Mouse (Mus musculus) fibroblast of lung, adult 2 months (primary cell): ENCODE results near the gene Slc7a6os.
"Not testable (repeated sequence)": the region's sequence is repeated elsewhere in the genome, so short reads cannot be mapped to it uniquely, and the experiment has no call there.

Experiments
- DNase-seq: peaks from one replicate; pipeline ENCODE4 v3.0.0-alpha.2; 2011; ENCODE audit warnings: low read depth

The Slc7a6os gene

DNA sequence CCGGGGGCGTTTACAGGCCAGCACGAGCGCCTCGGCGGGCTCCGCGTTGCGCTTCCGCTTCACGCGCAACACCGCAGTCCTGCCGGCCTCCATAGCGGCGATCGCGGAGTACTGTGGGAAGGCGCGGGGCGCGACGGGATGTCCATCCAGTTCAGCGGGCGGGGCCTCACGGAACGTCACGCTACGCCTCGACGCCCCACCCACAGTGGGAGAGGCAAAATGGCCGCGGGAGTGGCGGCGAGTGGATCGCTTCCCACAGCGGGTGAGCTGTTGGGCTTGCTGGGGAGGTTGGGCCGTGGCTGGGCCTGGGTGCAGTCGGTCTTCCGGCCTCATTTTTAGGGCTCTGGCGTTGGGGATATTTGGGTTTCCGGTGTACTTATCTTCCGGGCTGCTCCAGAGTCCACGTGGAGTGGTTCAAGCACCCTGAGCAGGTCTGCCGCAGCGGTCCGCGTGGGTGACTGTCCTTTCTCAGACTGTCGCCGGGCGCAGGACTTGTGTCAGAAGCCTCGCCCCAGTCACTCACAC, at the start of gene Slc7a6os, which contains the start of gene Prmt7:
Gene Slc7a6os, minus strand, starts transcription at position 115 of the 525 bp plus-strand sequence.
Gene Prmt7, plus strand, starts transcription at position 116 of the 525 bp plus-strand sequence.
- DNase-seq, result peak; percentile 78

DNA sequence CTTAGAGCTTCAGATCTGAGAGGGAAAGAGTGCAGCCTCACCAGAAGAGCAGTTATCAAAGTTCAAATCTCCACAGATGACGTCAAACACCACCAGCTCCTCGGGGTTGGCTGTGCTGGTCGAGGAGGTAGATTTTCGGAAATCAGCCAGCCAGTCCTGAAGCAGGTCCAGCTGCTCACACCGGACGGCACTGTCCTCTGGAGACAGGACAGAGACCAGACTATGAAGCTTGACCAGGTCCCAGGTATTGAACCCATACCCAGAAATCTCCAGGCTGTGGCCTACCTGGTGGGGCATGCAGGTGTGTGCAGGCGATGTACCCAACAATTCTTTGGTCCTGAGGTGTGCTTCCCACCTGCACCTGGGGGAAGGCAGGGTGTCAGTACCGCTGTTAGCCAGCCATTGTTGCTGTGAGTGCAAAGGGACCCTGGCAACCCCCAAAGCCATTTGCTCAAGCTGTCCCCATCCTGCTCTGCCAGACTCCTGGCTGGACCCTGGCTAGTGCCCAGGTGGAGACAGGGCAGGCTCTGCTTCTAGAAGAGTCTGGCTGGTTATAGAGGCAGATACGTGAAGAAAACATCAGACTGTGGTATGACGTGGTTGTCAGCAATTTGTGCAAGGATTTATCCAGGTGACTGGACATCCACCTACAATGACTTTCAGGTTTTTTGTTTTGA, 49.0 kb upstream of the Slc7a6os start:
- no peak for DNase-seq

DNA sequence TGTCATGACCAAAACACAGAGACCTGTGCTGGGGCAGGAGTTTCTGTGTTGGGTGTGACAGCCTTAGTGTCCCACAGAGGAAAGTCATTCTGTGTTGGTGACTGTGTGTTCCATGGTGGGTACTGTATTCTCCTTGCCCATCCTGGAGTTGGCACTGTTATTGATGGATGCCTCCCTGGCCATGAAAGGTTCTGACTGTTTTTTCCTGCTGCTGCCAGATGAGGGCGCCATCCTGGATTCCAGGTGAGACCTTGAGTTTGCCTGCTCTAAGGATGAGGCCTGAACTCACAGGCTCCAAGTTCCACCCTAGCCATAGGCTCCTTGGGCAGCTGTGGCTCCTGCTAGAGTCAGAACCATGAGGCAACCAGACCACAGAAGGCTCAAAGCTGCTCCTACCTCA, 47.4 kb upstream of the Slc7a6os start:
- no peak for DNase-seq

GRCm38 (mm10) chr8:106250186-106250585, 39.5 kb upstream of the Slc7a6os start:
- DNase-seq, result no peak

- no peak for DNase-seq
Measured at GRCm38 (mm10) chr8:106237106-106237505, 26.4 kb upstream of the Slc7a6os start.

DNA sequence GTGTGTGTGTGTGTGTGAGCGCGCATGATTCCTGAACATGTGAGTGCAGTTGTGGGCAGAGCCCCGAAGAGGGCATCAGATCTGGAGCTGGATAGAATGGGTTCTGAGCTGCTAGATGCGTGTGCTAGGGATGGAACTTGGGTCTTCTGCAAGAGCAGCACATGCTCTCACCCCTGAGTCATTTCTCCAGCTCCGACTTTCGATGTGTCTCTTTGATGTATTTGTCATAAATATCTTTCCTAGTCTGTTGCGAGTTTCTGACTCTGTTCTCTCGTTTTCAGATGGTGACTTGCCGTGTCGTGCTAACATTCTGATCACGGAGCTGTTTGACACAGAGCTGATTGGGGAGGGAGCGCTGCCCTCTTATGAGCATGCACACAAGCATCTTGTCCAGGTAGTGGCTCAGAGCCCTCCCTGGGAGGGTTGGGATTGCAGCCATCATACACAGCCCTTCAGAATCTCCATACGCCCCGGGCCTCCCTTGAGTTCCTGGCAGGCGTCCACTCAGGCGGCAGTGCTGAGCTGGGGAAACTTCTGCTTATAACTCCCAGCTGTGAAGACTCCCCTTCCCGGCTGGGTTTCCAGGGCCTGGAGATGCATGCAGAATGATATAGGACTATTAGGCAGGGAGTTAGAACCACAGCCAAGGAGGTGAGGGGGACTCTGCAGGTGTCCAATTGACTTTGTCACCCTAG, 24.0 kb upstream of the Slc7a6os start:
- DNase-seq, result no peak

- DNase-seq, result no peak
Measured at GRCm38 (mm10) chr8:106232751-106233150, 22.0 kb upstream of the Slc7a6os start.

- no peak for DNase-seq
Measured at GRCm38 (mm10) chr8:106231536-106231935, 20.8 kb upstream of the Slc7a6os start.

DNA sequence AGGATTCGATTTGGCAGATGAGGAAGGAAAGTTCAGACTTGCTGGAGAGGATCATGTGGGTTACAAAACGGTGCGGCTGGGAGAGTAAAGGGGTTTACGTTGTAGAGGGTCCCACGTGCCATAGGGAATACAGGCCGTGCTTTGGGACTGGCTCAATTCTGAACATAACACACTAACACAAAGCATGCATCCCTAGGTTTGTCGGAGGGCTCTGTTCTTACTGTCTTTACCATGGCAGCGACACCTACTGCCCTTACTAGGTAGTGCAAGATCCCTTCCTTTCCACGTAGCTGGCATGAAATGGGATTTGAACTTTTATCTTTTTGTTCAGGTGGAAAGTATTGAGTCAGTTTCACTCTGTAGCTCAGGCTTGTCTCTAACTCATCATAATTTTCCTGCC, 15.9 kb upstream of the Slc7a6os start:
- DNase-seq, result no peak

DNA sequence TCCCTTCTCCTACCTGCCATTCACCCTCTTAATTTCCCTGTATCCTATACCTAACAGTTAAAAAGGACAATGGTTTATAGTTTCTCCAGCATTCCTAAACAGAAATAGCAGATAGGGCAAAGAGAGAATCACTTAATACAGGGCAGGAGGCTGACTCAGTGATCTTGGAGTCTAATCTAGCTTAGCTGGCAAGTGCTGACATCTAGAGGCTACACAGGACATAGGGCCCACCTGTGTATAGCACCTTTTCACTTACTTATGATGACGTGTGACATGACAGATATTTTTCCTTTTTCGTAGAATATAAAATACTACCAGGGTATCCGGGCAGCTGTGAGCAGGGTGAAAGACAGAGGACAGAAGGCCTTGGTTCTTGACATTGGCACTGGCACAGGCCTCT, 8.9 kb upstream of the Slc7a6os start:
- DNase-seq, result no peak

DNA sequence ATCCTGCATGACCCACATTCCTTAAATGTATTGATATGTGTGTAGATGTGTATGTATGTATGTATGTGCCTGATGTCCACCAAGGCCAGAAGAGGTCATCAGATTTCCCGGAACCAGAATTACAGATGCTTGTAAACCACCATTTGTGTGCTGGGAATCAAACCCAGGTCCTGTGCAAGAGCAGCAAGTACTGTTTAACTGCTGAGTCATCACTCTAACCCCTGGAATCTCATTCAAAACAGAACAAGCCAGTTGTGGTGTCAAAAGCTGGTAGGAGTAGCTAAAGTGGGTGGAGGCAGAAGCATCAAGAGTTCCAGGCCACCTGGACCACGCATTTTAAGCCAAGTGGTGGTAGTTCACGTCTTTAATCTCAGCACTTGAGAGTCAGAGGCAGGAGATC, 3.2 kb upstream of the Slc7a6os start:
- no peak for DNase-seq

- DNase-seq, result no peak
Measured at GRCm38 (mm10) chr8:106211421-106211820, 686 bp upstream of the Slc7a6os start.

DNA sequence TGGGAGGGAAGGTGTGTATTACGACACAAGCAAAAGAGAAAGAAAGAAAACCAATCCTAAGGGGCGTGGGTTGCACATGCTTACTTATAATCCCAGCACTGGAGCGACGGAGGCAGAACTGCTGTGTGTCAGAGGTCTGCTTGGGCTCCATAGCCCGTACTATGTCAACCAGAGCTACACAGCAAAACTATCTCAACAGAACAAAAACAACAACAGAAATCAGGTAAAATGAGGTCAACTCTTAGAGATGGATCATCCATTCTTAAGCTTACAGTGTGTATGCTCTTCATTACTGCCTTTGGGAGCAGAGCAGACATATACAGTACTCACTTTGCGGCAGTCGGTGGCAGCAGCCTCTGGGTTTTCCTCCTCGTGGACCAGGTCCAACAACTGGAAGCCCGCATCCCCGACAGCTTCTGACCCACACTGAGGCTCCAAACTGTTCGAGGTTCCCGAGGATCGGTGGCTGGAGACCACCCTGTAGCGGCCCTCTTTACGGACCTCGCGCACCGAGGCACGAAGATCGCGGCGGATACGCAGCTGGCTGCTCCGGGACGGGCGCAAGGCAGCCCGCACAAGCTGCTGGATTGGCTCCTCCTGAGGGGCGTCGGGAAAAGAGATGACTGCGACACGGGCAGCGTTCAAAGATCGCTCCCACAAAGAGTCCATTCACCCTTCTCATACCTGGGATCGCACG, 552 bp downstream of the Slc7a6os start:
- DNase-seq, result peak; percentile 15

GRCm38 (mm10) chr8:106199596-106199995, 11.1 kb downstream of the Slc7a6os start:
- DNase-seq, result not testable (repeated sequence)

DNA sequence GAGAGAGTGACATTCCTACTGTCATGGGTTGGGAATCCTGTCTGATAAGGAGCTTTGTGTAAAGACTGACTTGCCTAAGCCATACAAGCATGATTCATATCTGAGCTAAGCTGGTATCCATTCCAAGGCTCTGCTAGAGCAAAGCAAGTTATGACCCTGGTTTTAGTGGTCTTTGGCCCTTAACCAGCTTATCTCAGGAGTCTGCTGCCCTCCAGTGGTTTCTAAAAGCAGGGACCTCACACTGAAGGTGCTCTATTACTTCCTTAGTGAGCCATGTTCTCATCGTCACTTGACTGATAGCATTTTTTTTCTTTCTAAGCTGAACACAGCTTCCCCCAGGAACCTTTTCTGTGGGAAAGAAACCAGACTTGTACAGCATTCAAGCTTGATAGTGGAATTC, 12.0 kb downstream of the Slc7a6os start:
- peak; percentile 49 for DNase-seq

DNA sequence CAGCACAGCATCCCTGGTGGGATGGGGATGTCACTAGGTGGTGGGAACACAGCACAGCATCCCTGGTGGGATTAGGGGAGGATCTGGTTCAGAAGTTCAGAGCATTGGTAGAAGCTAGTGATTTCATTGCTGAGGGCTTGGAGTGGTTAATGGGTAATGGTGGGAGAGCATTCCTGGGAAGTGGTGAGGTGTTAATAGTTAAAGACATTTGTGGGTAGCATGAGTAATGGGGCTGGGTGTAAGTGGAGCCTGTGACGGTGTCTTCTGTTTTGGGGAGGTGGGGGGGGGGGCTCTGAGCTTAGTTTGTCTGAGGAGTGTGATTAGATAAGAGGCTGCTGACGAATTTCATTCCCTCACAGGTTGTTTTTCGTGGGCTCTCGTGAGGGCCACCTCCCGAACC, 16.7 kb downstream of the Slc7a6os start:
- no peak for DNase-seq

GRCm38 (mm10) chr8:106193162-106193561, 17.6 kb downstream of the Slc7a6os start:
- DNase-seq, result no peak

DNA sequence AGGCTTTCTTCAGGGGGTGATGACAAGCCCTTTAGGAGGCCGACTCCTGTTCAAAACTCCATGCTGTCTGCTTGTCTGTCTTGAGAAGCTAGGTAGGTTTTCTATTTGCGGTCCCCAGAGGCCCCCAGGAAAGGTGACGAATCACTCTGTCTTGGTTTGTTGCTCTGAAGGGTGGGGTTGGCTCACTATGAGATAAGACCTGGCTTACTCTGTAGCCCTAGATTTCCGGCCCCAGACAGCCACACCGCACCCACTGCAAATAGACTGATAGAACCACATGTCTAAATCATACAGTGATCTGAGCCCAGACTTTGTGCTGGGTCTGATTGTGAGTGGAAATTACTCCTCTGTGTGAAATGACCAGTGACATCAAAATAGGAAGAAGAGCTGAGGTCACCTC, 19.1 kb downstream of the Slc7a6os start:
- no peak for DNase-seq

- DNase-seq, result no peak
Measured at GRCm38 (mm10) chr8:106189162-106189561, 21.6 kb downstream of the Slc7a6os start.

- DNase-seq, result no peak
Measured at GRCm38 (mm10) chr8:106186394-106186793, 24.3 kb downstream of the Slc7a6os start.

DNA sequence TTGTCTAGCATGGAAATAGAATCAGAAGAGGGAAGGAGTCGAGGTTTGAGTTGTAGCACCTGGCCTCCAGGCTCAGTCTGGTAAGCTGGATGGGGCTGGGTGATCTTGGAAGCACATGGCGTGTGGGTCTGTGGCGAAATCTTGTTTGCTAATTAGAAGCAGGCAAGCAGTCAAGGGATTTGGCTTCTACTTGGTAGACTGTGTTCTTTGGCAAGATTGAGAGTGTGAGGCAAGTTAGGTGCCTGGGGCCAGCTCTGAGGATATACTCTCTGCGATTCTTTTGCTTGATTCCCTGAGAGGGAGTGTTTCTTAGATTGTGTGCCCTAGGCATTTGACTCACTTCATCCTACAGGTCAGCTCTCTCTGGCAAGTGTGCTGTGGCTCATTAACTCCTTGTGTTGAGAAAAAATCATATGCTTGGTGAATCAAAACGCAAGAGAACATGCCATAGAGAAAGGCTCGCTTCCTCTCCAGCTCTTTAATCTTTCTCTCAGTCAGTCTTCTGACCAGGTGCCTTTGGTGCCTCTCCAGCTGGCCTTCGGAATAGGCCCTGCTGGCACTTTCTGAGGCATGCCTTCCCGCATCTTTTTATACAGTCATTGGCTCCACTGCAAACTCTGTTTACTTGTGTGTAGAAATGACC, 25.0 kb downstream of the Slc7a6os start:
- DNase-seq, result peak; percentile 93

DNA sequence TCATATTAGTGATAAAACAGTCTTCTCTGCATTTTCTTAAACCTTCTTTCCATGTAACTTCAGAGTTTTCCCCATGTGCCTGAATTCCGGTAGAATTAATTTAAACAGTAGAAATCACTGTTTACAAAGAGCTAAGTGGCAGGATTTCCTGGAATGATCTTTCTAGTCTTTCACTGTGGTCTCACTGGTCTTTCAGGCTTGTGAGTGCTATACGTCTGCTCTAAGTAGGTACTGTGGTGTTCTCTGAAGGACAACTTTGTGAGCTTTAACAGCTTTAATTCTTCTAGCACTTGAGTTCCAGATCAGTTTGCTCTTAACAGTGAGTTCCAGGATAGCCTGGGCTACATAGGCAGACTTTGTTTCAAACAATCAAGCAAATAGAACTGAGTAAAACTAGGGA, 32.3 kb downstream of the Slc7a6os start:
- no peak for DNase-seq
